Mouse (Mus musculus): ENCODE data around the gene Gprc6a.

- TF ChIP-seq CTCF (IDR thresholded peaks at IDR 0.05; ENCODE audit: extremely low read depth, insufficient read length, insufficient replicate concordance, low read depth, low read length): no peak
- TF ChIP-seq POLR2A (IDR thresholded peaks at IDR 0.05; ENCODE audit: low read depth, low read length): no peak
Observed at GRCm38 (mm10) chr10:51618538-51618937, 12.7 kb downstream of the Gprc6a start.

Data from small intestine, adult 2 months (tissue).